Mouse (Mus musculus): ENCODE results near the gene Eif3b. TPM values are rescaled to one million over a fixed set of nuclear protein-coding genes. Genes with fewer than 3 reads are reported as not detected.
A peak's percentile ranks its signal among the peaks of the same experiment; 100 is the strongest.

Gene Eif3b
- total RNA-seq (2021) = 100 to 1,000 TPM; 124 to 127 TPM

GRCm38 (mm10) chr5:140418489-140419441, at the start of gene Eif3b:
TSS of gene Eif3b (plus strand) at chr5:140419328.
- peak; percentile 93 for DNase-seq
- intact Hi-C loops (cut with DNase I) = loop anchor here (10.0 kb wide), 1 partner anchor 584 kb away; no protein-coding TSS in a partner anchor

GRCm38 (mm10) chr5:140369466-140369865, 49.7 kb upstream of the Eif3b start:
- intact Hi-C loops (cut with DNase I) = no loop called here
- no peak for DNase-seq

GRCm38 (mm10) chr5:140370446-140371254, 48.5 kb upstream of the Eif3b start:
- no peak for DNase-seq
- intact Hi-C loops (cut with DNase I) = no loop called here

- intact Hi-C loops (cut with DNase I) = no loop called here
- DNase-seq = no peak
Measured at GRCm38 (mm10) chr5:140371671-140372070, 47.5 kb upstream of the Eif3b start.

- intact Hi-C loops (cut with DNase I) = no loop called here
- DNase-seq = no peak
Measured at GRCm38 (mm10) chr5:140373711-140374110, 45.4 kb upstream of the Eif3b start.

GRCm38 (mm10) chr5:140374226-140374625, 44.9 kb upstream of the Eif3b start:
- intact Hi-C loops (cut with DNase I) = no loop called here
- DNase-seq = no peak

GRCm38 (mm10) chr5:140375249-140375829, 43.8 kb upstream of the Eif3b start:
- intact Hi-C loops (cut with DNase I) = no loop called here
- no peak for DNase-seq

- intact Hi-C loops (cut with DNase I) = no loop called here
- peak; percentile 14 for DNase-seq
Measured at GRCm38 (mm10) chr5:140378121-140378853, 40.8 kb upstream of the Eif3b start.

GRCm38 (mm10) chr5:140379299-140379698, 39.8 kb upstream of the Eif3b start:
- intact Hi-C loops (cut with DNase I) = no loop called here
- DNase-seq = no peak

- intact Hi-C loops (cut with DNase I) = no loop called here
Measured at GRCm38 (mm10) chr5:140381156-140381555, 38.0 kb upstream of the Eif3b start.

GRCm38 (mm10) chr5:140382688-140383087, 36.4 kb upstream of the Eif3b start:
- DNase-seq = no peak
- intact Hi-C loops (cut with DNase I) = no loop called here

More at GRCm38 (mm10) chr5:140381156-140381555, 38.0 kb upstream of the Eif3b start:
- DNase-seq = no peak

GRCm38 (mm10) chr5:140383559-140383958, 35.6 kb upstream of the Eif3b start:
- DNase-seq = no peak
- intact Hi-C loops (cut with DNase I) = no loop called here

- intact Hi-C loops (cut with DNase I) = no loop called here
Measured at GRCm38 (mm10) chr5:140384462-140384861, 34.7 kb upstream of the Eif3b start.

GRCm38 (mm10) chr5:140387236-140387635, 31.9 kb upstream of the Eif3b start:
- DNase-seq = no peak
- intact Hi-C loops (cut with DNase I) = no loop called here

More at GRCm38 (mm10) chr5:140384462-140384861, 34.7 kb upstream of the Eif3b start:
- DNase-seq = no peak

- intact Hi-C loops (cut with DNase I) = no loop called here
- no peak for DNase-seq
Measured at GRCm38 (mm10) chr5:140387816-140388510, 31.2 kb upstream of the Eif3b start.

GRCm38 (mm10) chr5:140388588-140389576, 30.2 kb upstream of the Eif3b start, which contains the start of gene Snx8:
TSS of gene Snx8 (minus strand) at chr5:140389262.
- intact Hi-C loops (cut with DNase I) = no loop called here
- peak; percentile 98 for DNase-seq

- intact Hi-C loops (cut with DNase I) = no loop called here
- DNase-seq = no peak
Measured at GRCm38 (mm10) chr5:140389647-140390046, 29.5 kb upstream of the Eif3b start.

GRCm38 (mm10) chr5:140391435-140391834, 27.7 kb upstream of the Eif3b start:
- intact Hi-C loops (cut with DNase I) = no loop called here
- DNase-seq = no peak

Data from left cerebral cortex, postnatal 4 days (tissue).